Mouse (Mus musculus): ENCODE measurements around the gene Cep19.

The Cep19 gene

DNA sequence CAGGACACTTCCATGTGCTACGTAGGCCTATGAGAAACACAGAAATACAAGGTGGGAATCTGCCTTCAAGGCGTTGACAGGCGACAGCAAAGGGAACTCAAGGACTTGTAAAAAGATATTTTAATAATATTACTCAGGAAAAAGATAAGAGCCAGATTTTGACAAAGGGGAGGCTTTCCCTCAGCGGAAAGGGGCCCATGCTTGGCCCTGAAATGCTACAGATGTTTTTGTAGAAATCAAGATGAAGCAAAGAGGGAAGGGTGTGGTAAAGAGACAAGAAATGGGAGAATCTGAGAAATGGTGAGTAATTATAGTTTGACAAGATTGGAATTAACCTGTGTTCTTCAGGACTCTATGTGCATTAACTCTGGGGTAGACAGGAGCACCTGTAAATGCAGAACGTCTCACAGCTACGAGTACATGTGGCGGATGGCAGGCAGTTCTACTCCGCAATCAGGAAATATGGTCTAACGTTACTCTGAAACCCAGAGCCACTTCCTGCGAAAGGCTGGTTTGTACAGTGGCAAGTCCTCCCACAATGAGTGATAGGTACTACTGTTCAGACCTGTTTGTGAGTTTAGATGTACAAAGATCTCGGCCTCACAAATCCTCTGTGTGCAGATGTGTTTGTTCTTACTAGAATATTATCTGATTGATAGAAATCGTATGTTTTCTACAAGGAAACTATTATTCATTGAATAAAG, 7.9 kb downstream of the Cep19 start:
- no peak for DNase-seq (ENCODE audit: low spot score in 2 of 2)

DNA sequence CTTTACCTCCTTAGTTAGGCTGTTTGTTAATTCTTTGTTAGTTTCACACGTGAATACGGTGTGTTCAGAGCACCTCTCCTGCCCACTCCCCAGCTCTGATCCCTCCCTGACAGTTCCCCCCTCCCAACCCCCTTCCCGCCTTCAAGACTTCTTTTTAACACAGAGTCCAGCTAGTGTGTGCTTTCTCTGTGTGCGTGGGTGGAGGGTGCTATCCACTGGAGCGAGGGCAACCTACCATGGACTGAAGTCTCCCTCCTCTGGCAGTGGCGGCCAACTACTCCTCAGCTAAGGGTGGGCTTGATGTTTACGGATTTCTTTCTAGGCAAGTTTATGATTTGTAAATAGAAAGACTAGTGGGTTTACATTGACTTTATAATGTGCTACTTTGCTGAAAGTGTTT, 8.6 kb downstream of the Cep19 start:
- DNase-seq (ENCODE audit: low spot score in 2 of 2) = no peak

DNA sequence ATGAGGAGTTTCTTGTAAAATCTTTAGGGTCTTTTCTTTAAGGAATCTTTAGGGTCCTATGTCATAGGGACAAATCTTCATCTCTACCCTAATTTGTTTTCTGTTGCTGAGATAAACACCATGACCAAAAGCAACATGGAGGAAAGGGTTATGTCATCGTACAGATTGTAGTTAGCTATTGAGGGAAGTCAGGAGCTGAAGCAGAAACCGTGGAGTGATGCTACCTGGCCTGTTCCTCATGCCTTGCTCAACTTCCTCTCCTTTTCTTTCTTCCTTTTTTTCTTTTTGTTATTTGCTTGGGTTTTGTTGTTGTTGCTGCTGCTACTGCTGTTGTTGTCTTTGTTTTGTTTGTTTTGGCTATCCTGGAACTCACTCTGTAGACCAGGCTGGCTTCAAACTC, 9.0 kb downstream of the Cep19 start:
- no peak for DNase-seq (ENCODE audit: low spot score in 2 of 2)

DNA sequence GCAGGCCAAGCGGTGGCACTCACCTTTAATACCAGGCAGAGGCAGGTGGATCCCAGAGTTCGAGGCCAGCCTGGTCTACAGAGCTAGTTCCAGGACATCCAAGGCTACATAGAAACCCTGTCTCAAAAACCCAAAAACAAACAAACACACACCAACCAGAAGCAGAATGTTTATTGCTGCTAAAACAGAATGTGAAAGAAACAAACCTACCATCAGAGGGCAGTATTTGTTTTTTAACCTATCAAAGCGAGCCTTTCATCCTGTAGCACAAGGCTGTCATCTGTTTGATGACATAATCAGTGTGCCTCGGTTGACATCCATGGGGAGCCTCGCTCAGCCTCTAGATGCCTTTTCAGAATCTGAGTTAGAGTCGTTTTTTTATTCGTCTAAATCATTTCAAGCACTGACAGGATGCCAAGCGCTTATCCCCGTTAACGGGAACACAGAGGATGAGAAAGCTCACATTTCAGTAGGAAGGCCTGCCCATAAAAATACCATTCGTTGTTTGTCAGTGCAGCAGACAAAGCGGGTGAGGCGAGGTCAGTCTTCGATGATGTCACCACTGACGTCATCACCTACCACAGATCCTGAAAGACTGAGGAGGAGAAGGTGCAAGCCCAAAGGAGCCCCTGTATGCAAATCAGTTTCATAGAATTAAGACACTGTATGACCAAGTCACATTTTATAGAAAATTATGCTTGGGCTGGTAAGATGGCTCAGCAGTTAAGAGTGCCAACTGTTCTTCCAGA, 11.5 kb downstream of the Cep19 start:
- no peak for DNase-seq (ENCODE audit: low spot score in 2 of 2)

DNA sequence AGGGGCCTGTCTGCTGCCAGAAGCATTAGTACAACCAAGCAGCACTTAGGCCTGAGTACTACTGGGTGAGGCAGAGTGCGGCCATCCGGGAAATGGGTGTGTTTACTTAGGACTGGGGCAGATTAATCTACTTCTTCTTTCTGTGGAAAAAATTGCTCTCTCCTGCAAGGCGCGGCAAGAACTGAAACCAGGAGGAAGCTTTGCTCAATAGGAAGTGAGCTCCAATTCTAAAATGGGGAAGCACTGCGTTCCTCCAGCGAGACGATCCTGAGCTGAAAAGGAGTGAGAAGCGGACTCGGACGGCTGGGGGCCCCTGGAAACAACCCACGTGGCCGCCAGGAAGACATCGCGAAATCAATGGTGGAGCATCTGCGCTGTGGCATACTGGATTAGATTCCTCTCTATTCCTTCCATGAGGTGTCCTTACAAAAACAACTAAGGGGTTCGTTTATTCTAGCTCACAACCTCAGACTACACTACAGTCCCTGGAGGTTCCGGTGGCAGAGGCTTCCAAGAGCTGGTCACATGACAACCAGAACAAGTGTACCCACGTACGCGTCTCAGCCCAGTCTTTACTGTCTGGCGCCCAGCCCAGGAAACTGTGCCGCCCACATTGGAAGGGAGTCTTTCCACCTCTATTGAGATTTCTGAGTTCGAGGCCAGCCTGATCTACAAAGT, 14.1 kb downstream of the Cep19 start:
- peak in 1 of 2 experiments; percentile 31 for DNase-seq (ENCODE audit: low spot score in 2 of 2)

DNA sequence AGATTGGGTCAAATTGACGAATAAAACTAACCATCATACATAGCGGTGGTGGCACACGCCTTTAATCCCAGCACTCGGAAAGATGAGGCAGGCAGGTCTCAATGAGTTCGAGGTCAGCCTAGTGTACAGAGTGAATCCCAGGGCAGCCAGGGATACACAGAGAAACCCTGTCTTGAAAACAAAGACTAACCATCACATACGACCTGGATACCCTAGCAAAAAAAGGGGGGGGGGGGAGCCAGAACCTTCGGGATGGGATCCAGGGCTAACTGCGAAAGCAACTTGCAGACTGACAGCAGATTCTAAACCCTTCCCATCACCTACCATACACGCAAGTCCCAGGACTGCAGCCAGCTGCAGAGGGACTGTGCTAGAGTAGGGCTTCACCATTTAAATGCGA, 14.8 kb downstream of the Cep19 start:
- no peak for DNase-seq (ENCODE audit: low spot score in 2 of 2)

DNA sequence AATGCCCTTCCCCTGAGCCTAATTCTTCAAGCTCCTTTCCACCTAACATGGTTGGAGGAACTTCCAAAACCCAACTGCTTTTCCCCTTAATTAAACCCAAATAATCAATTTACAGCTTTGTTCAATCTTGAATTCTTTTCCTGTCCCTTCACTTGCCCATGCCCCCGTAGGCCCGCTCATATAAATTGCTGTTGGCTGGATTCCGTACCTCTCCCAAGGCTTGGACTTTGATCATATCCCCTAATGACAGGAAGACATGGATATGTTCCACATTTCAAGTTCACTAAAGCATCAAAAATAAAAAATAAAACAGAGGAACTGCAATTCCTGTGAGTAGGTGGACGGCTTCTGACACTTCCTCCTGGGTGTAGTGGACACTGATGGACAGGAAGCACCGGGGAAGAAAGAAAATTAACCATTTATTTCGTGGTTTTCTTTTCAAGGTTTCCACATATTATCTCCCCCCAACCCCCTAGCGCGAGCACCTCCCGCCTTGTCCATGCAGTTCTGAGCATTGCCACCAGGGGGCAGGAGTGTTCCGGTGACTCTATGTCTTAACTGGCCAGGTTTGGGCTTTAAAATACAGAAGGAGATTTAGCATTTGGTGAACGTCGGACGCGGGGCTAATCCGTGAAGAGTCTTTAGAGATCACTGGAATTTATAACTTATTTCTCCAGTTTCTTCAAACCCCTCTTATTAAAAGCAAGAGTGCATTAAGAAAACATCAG, 15.5 kb downstream of the Cep19 start:
- peak; percentile 67 to 81 for DNase-seq (ENCODE audit: low spot score in 2 of 2)

DNA sequence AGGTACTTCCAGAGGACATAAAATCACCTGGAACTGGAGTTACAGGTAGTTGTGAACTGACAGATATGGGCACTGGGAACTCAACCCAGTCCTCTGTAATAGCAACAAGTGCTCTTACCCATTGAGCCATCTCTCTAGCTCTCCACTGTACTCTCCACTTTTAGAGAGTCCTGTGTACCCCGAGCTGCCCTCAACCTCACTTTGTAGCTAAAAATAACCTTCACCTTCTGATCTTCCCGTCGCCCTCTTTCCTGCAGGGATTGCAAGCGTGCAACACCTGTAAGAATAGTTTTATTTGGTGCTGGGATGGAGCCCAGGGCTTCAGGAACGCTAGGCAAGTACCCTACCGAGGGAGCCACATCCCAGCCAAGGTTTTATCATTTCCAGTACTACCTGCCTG, 16.2 kb downstream of the Cep19 start:
- DNase-seq (ENCODE audit: low spot score in 2 of 2) = no peak

DNA sequence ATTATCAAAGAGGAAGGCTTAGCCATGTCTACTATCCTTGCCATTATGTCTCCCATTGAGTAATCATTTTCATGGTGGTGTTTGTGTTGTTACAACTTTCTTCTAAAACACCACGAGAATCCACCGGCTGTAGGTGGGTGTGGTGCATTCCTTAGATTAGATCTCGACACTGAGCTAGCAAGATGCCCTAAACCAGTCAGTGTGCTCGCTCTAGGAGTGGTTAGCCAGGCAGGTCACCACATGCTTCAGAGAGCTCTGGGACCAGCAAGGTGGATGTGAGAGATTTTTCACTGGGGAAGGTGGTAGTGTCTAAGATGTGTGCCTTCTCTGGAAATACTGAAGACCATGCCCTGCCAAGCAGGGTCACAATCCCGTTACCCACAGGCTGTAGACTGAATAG, 16.6 kb downstream of the Cep19 start:
- DNase-seq (ENCODE audit: low spot score in 2 of 2) = peak in 1 of 2 experiments; percentile 41

DNA sequence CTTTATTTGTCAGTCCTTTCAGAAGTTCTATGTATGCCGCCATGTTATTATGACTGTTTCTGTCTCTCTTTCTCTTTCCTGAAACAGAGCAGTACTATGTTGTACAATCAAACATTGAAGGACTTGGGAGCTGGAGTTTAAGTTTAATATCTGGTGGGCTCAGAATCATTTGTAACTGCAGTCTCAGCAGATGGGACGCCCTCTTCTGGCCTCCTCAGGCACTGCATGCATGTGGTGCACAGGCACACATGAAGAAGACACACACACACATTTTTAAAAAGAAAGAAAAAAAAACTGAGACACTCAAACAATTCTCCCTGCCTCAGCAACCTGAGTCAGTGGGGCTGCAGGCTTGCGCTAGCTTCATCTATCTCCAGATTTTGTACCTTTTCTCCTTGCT, 20.9 kb downstream of the Cep19 start:
- DNase-seq (ENCODE audit: low spot score in 2 of 2) = no peak

DNA sequence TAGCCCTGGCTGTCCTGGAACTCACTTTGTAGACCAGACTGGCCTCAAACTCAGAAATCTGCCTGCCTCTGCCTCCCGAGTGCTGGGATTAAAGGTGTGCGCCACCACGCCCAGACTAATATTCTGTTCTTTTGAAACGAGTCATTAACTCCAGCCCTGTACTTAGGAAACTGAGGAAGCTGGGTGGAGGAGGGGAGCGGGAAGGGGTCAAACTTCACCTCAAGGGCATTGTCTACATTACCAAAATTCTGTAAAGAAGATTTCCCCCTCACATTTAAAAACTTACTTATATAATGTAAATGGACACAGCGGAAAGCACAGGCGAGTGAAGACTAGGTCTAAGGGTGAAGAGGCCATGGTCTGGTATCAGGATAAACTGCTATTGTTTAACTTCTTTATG, 24.4 kb downstream of the Cep19 start:
- no peak for DNase-seq (ENCODE audit: low spot score in 2 of 2)

DNA sequence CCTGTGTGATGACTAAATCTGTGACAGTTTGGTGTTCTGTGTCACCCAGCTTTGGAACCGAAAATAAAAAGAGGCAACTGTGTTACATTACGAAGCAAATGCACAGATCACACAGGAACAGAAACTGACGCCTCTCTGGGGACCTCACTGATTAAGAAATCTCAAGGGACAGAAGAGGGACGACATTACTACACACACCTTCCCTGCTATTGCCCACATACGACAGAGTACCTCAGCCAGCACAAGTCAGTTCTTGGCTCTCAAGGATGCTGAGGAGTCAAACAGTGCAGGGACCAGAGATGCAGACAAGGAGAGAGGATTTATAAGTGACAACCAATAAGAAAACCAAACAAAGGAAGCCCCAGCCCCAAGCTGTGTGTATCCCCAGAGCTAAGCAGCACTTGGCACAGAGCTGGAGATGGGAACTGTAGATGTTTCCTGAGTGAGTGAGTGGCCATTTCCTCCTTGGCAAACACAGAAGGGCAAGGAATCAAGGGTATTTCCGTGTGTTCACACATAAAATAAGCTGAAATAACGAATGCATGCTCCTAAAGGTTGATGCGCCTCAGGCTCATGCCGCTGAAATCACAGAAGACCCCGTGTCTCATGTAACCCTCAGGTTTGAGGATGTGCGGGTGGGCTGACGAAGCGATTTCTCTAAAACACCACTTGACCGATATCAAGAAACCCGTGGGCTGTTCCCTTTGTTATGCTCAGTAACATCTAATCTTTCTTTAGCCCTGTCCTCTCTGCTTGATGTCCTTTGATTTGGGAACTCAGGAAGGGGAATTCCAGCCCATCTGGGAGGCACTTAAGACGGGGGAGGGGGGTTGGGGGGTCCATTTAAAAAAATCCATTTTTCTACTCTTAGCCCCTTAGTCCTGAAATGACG, 25.1 kb downstream of the Cep19 start:
- DNase-seq (ENCODE audit: low spot score in 2 of 2) = no peak

DNA sequence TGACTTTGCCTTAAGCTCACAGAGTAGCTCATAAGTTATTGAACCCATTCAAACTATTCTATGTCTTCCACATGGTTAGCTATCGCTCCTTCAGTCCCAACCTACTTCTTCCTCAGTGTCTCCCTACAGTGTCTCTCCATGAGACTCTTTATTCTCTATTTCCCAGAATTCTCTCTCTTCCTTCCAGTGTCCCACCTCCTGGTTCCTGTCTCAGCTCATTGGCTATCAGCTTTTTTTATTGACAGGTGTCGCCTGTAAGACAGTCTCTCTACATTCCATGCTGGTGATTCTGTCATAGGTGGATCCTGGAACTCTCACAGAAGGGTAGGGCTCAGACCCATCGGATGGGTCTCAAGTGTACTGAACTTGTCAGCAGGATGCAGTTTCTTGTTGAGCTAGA, 25.8 kb downstream of the Cep19 start:
- DNase-seq (ENCODE audit: low spot score in 2 of 2) = no peak

DNA sequence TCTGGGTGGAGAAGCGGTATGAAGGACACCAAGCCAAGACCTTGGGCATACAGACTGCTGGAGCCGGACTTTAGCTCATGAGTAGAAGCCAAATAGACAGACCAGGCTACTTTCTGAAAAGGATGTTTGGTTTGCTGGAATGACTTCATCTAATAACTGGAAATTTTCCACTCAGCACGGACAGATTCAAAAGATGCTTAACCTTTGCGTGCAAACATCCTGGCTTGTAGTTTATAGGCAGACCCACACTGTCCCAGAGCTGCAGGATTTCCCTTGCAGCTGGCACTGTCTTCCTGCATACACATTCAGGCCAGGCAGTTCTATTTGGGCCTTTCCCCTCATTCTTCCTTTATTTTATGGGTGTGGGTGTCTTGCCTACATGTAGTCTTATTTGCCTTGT, 27.4 kb downstream of the Cep19 start:
- DNase-seq (ENCODE audit: low spot score in 2 of 2) = no peak

DNA sequence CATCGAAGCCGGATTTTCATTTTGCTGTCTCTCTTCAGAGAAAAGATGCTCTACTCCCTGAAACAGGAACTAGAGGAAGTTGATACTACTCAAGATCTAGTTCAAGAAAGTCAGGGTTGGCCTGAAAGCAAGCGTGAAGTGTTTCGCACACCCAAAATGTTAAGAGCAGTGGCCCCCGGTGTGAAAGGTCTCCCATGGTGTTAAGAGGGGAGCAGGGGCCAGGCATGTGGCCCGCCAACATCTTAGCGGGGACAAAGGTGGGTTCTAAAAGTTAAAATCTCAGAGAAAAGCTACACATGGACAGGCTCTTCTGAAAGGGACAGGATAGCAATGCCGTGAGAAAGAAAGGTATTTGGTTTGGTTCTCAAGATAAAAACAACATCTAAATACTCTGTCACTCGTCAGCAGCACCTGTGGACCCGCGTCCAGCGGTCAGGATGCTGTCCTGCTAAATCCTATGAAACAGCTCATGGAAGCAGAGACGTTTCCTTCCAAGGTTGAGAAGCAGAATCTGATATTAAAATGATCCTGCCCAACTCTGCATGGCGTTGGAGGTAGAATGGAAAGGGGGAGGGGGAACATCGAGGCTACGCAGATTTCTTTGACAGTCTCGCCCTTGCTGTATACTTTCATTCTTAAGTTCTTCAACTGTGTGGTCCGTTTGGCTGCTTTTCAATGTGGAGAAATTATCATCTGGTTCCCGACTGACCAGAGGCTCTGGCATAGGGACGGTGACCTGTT, 30.0 kb downstream of the Cep19 start:
- no peak for DNase-seq (ENCODE audit: low spot score in 2 of 2)

DNA sequence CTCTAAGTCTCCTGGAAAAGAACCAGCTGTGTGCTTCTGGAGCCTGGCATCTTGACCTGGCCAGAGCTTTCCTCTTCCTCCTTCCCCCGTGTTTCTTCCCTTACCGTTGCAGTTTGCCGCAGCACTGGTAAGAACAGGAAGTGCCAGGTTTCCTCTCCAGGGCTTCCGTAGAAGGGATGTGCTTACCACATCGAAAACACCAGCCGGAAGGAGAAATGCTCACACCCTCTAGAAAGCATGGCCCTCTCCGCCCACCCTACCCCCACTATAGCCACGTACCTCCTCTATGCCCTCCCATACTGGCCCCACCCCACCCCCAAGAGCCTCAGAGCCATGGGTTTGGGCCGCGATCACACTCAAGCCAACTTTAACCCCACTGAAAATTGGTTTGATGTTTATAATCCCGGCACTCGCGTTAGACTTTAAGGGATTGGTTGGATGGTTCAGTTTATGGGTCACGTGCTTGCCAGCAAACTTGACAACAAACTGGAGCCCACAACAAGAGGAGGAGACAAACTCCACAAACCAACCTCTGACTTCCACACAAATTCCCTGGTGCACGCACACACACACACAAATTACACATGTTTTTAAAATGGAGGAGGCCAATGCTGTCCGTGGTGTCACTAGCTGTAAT, 30.7 kb downstream of the Cep19 start:
- DNase-seq (ENCODE audit: low spot score in 2 of 2) = no peak

DNA sequence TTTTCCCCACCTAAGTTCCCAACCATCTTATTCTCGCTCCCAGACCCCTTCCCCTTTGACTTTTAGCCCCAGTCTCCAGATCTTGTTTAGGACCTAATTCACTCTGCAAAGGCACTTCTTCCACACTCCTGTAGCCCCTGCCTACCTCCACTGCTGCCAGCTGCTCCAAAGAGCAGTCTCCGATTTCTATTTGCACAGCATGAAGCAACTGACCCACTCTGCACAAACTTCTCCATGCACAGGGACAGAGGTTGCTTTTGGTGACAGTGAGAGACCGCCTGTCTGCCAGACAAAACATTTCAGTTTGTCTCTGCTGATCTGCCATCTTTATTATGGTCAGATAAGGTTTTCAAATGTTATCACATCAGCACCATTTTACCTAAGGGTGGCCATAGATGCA, 33.5 kb downstream of the Cep19 start:
- no peak for DNase-seq (ENCODE audit: low spot score in 2 of 2)

DNA sequence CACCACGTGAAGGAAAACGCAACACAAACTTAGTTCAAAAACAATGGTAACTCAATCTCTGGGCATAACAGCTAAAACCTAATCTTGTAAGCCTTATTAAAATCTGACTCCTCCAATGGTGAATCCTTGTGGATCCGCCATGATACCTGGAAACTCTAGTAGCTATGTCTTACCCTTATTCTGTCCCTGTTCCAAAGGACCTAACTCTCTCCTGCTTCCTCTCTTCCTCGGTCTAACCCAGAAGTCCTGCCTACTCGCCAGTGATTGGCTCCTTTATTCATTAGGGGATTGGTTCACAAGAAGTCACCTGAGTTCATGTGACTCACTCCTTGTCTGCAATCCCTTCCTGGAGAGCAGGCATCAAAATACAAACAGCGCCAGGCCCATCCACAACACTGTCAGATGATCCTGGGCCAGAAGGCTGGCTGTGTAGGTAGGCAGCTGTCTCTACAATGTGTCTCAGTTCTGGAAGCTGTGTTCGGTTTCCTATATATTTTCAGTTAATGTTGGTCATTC, 36.3 kb downstream of the Cep19 start:
- no peak for DNase-seq (ENCODE audit: low spot score in 2 of 2)

DNA sequence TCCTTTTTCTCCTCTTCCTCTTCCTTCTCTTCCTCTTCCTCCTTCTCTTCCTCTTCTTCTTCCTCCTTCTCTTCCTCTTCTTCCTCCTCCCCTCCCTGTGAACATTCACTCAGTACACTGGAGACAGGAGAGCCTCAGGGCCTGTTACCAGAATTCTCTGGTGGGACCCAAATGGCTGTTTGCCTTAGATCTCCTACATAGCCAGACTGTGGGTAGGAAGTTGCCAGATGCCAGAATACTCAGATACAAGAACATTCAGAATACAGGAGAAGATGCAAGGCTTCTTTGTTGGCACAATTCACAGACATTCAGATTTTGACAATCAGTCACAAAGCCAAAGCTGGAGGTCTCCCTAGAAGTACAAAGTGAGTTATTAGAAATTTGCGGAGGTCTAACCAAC, 39.4 kb downstream of the Cep19 start:
- no peak for DNase-seq (ENCODE audit: low spot score in 2 of 2)

DNA sequence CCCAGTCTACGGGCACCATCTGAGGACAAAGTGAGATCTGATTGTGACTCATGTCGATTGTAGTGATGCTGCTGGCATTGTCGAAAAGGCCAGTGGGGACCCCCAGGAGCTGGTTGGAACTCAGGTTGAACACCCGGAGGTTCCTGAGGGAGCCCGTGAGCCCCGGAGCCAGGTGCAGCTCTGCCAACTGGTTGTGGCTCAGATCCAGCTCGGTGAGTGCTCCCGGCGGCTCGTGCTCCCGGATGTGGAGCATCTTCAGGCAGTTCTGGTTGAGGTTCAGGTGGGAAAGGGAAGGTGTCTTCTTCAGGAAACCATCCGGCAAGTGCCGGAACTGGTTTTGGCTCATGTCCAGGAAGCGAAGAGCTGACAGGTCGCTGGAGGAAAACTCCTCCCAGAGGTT, 44.2 kb downstream of the Cep19 start:
- DNase-seq (ENCODE audit: low spot score in 2 of 2) = no peak

All from urinary bladder, adult 18-20 months (tissue).